Mouse (Mus musculus) mature B cell (primary cell): Measurements from ENCODE around the gene Gm10665.
"Not testable (repeated sequence)": the region's sequence is repeated elsewhere in the genome, so short reads cannot be mapped to it uniquely, and the experiment has no call there.

Source experiments
- in situ Hi-C: fragments of 300-500 bp; cut with MboI; formaldehyde crosslinking; loops from 2 replicates; pipeline ENCODE4 v1.14.3; 2019

Gene Gm10665

DNA sequence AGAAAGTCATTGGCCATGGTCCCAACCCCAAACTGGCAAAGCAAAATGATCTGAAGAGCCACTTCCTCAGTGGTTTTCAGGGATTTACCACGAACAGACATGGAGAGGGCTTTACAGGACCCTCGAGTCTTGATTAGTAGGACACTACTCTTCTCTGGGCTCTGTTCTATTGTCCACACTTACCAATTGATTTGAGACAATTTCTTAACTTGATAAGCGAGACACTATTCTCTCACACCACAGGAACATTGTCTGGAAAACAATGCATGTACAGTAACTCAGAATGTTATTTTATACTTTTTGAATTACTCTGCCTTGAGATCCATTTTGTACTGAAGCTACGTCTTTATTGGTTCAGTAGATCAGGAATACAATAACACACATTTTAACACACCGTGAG, at the start of gene Gm10665:
TSS of gene Gm10665 (minus strand) at position 101 of the 400 bp plus-strand sequence.
- in situ Hi-C loops, result not testable (repeated sequence)

DNA sequence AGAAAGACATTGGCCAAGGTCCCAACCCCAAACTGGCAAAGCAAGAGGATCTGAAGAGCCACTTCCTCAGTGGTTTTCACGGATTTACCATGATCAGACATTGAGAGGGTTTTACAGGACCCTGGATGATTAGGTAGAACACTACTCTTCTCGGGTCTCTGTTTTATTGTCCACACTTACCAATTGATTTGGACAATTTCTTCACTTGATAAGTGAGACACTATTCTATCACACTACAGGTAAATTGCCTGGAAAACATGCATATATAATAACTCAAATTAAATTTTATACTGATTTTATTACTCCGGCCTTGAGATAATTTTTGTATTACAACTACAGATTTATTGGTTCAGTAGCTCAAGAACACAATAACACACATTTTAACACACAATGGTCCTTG, 35.7 kb upstream of the Gm10665 start, which contains the start of gene Vmn1r151:
TSS of gene Vmn1r151 (minus strand) at position 101 of the 400 bp plus-strand sequence.
- in situ Hi-C loops, result not testable (repeated sequence)

DNA sequence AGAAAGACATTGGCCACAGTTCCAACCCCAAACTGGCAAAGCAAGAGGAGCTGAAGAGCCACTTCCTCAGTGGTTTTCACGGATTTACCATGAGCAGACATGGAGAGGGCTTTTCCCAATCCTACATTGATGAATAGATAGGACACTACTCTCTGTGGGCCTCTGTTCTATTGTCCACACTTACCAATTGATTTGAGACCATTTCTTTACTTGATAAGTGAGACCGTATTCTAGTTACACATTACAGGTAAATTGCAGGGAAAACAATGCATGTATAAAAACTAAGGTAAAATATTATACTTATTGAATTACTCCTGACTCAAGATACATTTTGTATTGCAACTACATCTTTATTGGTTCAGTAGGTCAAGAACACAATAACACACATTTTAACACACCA, 25.7 kb downstream of the Gm10665 start, which contains the start of gene Vmn1r149:
TSS of gene Vmn1r149 (minus strand) at position 101 of the 400 bp plus-strand sequence.
- in situ Hi-C loops, result not testable (repeated sequence)

DNA sequence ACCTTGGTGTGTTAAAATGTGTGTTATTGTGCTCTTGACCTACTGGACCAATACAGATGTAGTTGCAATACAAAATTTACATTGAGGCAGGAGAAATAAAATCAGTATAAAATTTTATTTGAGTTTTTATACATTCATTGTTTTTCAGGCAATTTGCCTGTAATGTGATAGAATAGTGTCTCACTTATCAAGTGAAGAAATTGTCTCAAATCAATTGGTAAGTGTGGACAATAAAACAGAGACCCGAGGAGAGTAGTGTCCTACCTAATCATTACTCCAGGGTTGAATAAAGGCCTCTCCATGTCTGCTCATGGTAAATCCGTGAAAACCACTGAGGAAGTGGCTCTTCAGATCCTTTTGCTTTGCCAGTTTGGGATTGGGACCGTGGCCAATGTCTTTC, 50.6 kb downstream of the Gm10665 start, which contains the start of gene Vmn1r148:
TSS of gene Vmn1r148 (plus strand) at position 301 of the 400 bp plus-strand sequence.
- in situ Hi-C loops, result not testable (repeated sequence)
